Mouse (Mus musculus): ENCODE results near the gene Slc7a8.

GRCm38 (mm10) chr14:54696752-54697151 is 85.0 kb downstream of the Slc7a8 start:
- no peak for TF ChIP-seq CTCF (IDR thresholded peaks at IDR 0.05; ENCODE audit: control insufficient read depth, insufficient read depth, low read length)
- TF ChIP-seq POLR2A (IDR thresholded peaks at IDR 0.05; ENCODE audit: borderline replicate concordance, control insufficient read depth, low read depth, low read length): no peak

All from bone marrow, adult 2 months (tissue).